Mouse (Mus musculus) cerebellum, adult 11 months (tissue): Measurements from ENCODE around the gene Pcnx4.
"Not testable (repeated sequence)": the region's sequence is repeated elsewhere in the genome, so short reads cannot be mapped to it uniquely, and the experiment has no call there.

Experiments used
- DNase-seq: peaks from one replicate; pipeline ENCODE4 v3.0.0; 2022

Gene Pcnx4

DNA sequence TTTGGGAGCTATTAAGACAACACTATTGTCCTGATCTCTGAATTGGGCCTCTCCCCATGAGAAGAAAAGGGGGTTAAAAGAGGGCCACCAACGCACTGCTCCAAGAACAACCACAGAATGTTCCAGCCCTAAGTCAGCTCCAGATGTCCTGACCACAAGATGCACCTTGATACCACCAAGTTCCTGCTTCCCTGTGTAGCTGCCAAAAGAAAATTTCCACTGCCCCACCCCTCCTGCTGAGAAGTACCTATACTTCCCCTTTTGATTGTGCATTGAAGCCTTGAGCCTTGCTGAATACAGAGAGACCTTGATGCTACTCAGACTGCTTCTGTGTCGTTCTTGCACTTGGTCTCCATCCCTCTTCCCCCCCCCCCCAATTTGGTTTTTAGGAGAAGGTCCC lies 62.5 kb downstream of the Pcnx4 start:
- not testable (repeated sequence) for DNase-seq

DNA sequence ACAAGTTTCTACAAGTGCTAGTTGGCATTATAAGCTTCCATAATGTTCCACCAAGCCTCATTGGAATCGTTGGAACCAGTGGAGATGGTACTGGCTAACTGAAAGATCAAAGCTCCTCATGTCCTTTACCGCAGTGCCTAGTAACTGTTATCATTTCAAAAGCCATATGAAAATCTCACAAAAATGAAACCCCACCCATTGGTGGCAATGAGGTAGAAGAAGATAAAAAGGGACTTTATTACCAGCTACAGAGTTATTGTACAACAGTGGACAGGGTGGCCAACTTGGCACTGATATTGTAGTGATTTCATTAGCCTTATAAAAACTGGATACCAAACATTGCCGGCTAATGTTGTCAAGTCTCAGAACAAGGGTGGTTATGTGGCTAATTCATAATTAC lies 75.9 kb downstream of the Pcnx4 start:
- DNase-seq = no peak

GRCm38 (mm10) chr12:72620856-72621255 lies 84.7 kb downstream of the Pcnx4 start:
- DNase-seq = no peak

DNA sequence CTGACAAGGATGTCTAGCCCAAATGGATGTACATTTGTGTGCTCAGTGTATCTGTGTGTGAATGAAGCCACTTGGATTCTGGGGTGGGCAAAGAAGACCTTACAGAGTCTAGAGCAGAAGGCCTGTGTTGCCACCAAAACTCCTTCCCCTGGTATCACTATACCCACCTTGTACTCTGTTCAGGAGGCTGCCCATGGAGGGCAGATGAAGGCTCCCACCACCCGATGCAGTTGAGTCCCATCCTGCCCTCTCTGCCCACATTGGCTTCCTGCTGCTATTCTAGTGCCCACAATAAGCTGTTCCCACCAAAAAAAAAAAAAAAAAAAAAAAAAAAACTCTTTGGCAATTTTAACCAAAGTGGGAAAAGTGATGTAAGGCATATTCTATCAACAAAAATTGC lies 85.3 kb downstream of the Pcnx4 start:
- no peak for DNase-seq

- DNase-seq = no peak
Observed at GRCm38 (mm10) chr12:72622853-72623496, 86.8 kb downstream of the Pcnx4 start.

DNA sequence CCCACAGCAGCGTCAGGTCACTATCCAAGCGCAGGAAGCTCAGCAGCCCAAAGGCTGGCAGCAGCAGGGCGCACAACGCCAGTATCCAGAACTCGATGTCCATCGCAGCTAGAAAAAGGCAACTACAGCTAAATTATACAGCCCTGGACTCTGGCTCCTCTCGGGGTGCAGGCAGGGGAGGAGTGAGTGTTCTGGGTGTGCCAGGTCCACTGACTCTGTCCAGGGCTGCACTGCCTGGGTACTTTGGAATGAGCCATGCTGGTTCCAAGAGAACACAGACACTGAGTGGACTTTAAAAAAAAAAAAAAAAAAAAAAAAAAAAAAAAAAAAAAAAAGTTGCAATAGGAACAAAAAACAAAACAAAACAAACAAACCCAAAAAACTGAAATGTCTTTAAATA lies 92.6 kb downstream of the Pcnx4 start:
- DNase-seq = no peak
